Mouse (Mus musculus): Measurements from ENCODE around the gene Szt2. TPM values are rescaled to one million over a fixed set of nuclear protein-coding genes. Genes with fewer than 3 reads are reported as not detected.

Gene Szt2
- polyA plus RNA-seq, 1 experiment from 2014 or later: 10.4 TPM

GRCm38 (mm10) chr4:118341447-118341846 lies 67.6 kb downstream of the Szt2 start:
- no peak overlapping the region for H3K4me2 ChIP-seq
- ATAC-seq (replicated peaks; ENCODE audit: low FRiP score) (no peak), DNase-seq (ENCODE audit: low spot score) (no peak)
- no peaks in the 10 kb centered on the region for H3K36me3 ChIP-seq (ENCODE audit: control insufficient read depth, insufficient read depth, low read length)
- H3K27ac ChIP-seq (ENCODE audit: low read depth, low read length): no peak overlapping the region
- H3K27me3 ChIP-seq (replicated peaks; ENCODE audit: control insufficient read depth, insufficient read depth, low read length): no peaks in the 10 kb centered on the region
- no peak overlapping the region for H3K4me3 ChIP-seq (ENCODE audit: low read depth, low read length)
- WGBS: 82% methylated on average over 3 of the region's 3 CpGs
- H3K9me3 ChIP-seq (ENCODE audit: control insufficient read depth, low read length): no peaks in the 10 kb centered on the region
- H3K9ac ChIP-seq (ENCODE audit: low read depth, low read length): no peak overlapping the region
- no peaks in the 10 kb centered on the region for H3K4me1 ChIP-seq (replicated peaks; ENCODE audit: control insufficient read depth, insufficient read depth, low read length)

GRCm38 (mm10) chr4:118336658-118337057 lies 72.4 kb downstream of the Szt2 start:
- 12% methylated on average over 7 of the region's 7 CpGs for WGBS

GRCm38 (mm10) chr4:118335991-118336390 lies 73.1 kb downstream of the Szt2 start:
- Histone ChIP-seq H3K4me2 (no peak overlapping the region), H3K36me3 (ENCODE audit: control insufficient read depth, insufficient read depth, low read length) (no peaks in the 10 kb centered on the region), H3K4me1 (replicated peaks; ENCODE audit: control insufficient read depth, insufficient read depth, low read length) (no peaks in the 10 kb centered on the region), H3K9me3 (ENCODE audit: control insufficient read depth, low read length) (no peaks in the 10 kb centered on the region), H3K27me3 (replicated peaks; ENCODE audit: control insufficient read depth, insufficient read depth, low read length) (no peaks in the 10 kb centered on the region), H3K4me3 (ENCODE audit: low read depth, low read length) (no peak overlapping the region), H3K27ac (ENCODE audit: low read depth, low read length) (no peak overlapping the region), H3K9ac (ENCODE audit: low read depth, low read length) (no peak overlapping the region)
- DNase-seq (ENCODE audit: low spot score) (no peak), ATAC-seq (replicated peaks; ENCODE audit: low FRiP score) (no peak)
- 73% methylated on average over 4 of the region's 4 CpGs for WGBS

More at GRCm38 (mm10) chr4:118336658-118337057, 72.4 kb downstream of the Szt2 start:
- Histone ChIP-seq H3K36me3 (ENCODE audit: control insufficient read depth, insufficient read depth, low read length) (no peaks in the 10 kb centered on the region), H3K4me3 (ENCODE audit: low read depth, low read length) (no peak overlapping the region), H3K27me3 (replicated peaks; ENCODE audit: control insufficient read depth, insufficient read depth, low read length) (no peaks in the 10 kb centered on the region), H3K4me2 (no peak overlapping the region), H3K4me1 (replicated peaks; ENCODE audit: control insufficient read depth, insufficient read depth, low read length) (no peaks in the 10 kb centered on the region), H3K9ac (ENCODE audit: low read depth, low read length) (no peak overlapping the region), H3K9me3 (ENCODE audit: control insufficient read depth, low read length) (no peaks in the 10 kb centered on the region), H3K27ac (ENCODE audit: low read depth, low read length) (no peak overlapping the region)
- no peak for ATAC-seq (replicated peaks; ENCODE audit: low FRiP score)
- DNase-seq (ENCODE audit: low spot score): peak; percentile 53

GRCm38 (mm10) chr4:118331777-118332176 lies 77.3 kb downstream of the Szt2 start:
- ATAC-seq (replicated peaks; ENCODE audit: low FRiP score): no peak
- WGBS: 53% methylated on average over 4 of the region's 4 CpGs
- Histone ChIP-seq H3K9me3 (ENCODE audit: control insufficient read depth, low read length) (no peaks in the 10 kb centered on the region), H3K4me3 (ENCODE audit: low read depth, low read length) (no peak overlapping the region), H3K27me3 (replicated peaks; ENCODE audit: control insufficient read depth, insufficient read depth, low read length) (no peaks in the 10 kb centered on the region), H3K27ac (ENCODE audit: low read depth, low read length) (no peak overlapping the region), H3K9ac (ENCODE audit: low read depth, low read length) (no peak overlapping the region), H3K4me2 (no peak overlapping the region), H3K4me1 (replicated peaks; ENCODE audit: control insufficient read depth, insufficient read depth, low read length) (no peaks in the 10 kb centered on the region), H3K36me3 (ENCODE audit: control insufficient read depth, insufficient read depth, low read length) (no peaks in the 10 kb centered on the region)
- DNase-seq (ENCODE audit: low spot score): no peak

- no peak overlapping the region for H3K4me3 ChIP-seq (ENCODE audit: low read depth, low read length)
- no peaks in the 10 kb centered on the region for H3K4me1 ChIP-seq (replicated peaks; ENCODE audit: control insufficient read depth, insufficient read depth, low read length)
- H3K4me2 ChIP-seq: no peak overlapping the region
- DNase-seq (ENCODE audit: low spot score): no peak
- 57% methylated on average over 7 of the region's 7 CpGs for WGBS
- no peak overlapping the region for H3K27ac ChIP-seq (ENCODE audit: low read depth, low read length)
- ATAC-seq (replicated peaks; ENCODE audit: low FRiP score): no peak
- no peaks in the 10 kb centered on the region for H3K36me3 ChIP-seq (ENCODE audit: control insufficient read depth, insufficient read depth, low read length)
- no peak overlapping the region for H3K9ac ChIP-seq (ENCODE audit: low read depth, low read length)
- H3K9me3 ChIP-seq (ENCODE audit: control insufficient read depth, low read length): no peaks in the 10 kb centered on the region
- no peaks in the 10 kb centered on the region for H3K27me3 ChIP-seq (replicated peaks; ENCODE audit: control insufficient read depth, insufficient read depth, low read length)
Measured at GRCm38 (mm10) chr4:118326476-118326875, 82.6 kb downstream of the Szt2 start.

- H3K9me3 ChIP-seq (ENCODE audit: control insufficient read depth, low read length): no peaks in the 10 kb centered on the region
- WGBS: 67% methylated on average over 2 of the region's 2 CpGs
- DNase-seq (ENCODE audit: low spot score): no peak
Measured at GRCm38 (mm10) chr4:118320636-118321035, 88.4 kb downstream of the Szt2 start.

GRCm38 (mm10) chr4:118319706-118320344 lies 89.2 kb downstream of the Szt2 start:
- H3K9ac ChIP-seq (ENCODE audit: low read depth, low read length): no peak overlapping the region
- H3K27ac ChIP-seq (ENCODE audit: low read depth, low read length): no peak overlapping the region
- no peak overlapping the region for H3K4me2 ChIP-seq
- H3K9me3 ChIP-seq (ENCODE audit: control insufficient read depth, low read length): no peaks in the 10 kb centered on the region
- DNase-seq (ENCODE audit: low spot score) (no peak), ATAC-seq (replicated peaks; ENCODE audit: low FRiP score) (no peak)
- WGBS: 37% methylated on average over 8 of the region's 8 CpGs
- no peaks in the 10 kb centered on the region for H3K4me1 ChIP-seq (replicated peaks; ENCODE audit: control insufficient read depth, insufficient read depth, low read length)
- no peak overlapping the region for H3K4me3 ChIP-seq (ENCODE audit: low read depth, low read length)
- H3K36me3 ChIP-seq (ENCODE audit: control insufficient read depth, insufficient read depth, low read length): no peaks in the 10 kb centered on the region
- no peaks in the 10 kb centered on the region; the same call in 1 of the 2 replicates for H3K27me3 ChIP-seq (replicated peaks; ENCODE audit: control insufficient read depth, insufficient read depth, low read length)

More at GRCm38 (mm10) chr4:118320636-118321035, 88.4 kb downstream of the Szt2 start:
- no peak overlapping the region for H3K4me2 ChIP-seq
- no peaks in the 10 kb centered on the region; the same call in 1 of the 2 replicates for H3K27me3 ChIP-seq (replicated peaks; ENCODE audit: control insufficient read depth, insufficient read depth, low read length)
- no peak for ATAC-seq (replicated peaks; ENCODE audit: low FRiP score)
- H3K4me1 ChIP-seq (replicated peaks; ENCODE audit: control insufficient read depth, insufficient read depth, low read length): no peaks in the 10 kb centered on the region
- H3K27ac ChIP-seq (ENCODE audit: low read depth, low read length): no peak overlapping the region
- H3K4me3 ChIP-seq (ENCODE audit: low read depth, low read length): no peak overlapping the region
- no peaks in the 10 kb centered on the region for H3K36me3 ChIP-seq (ENCODE audit: control insufficient read depth, insufficient read depth, low read length)
- H3K9ac ChIP-seq (ENCODE audit: low read depth, low read length): no peak overlapping the region

GRCm38 (mm10) chr4:118316662-118317061 lies 92.4 kb downstream of the Szt2 start:
- H3K36me3 ChIP-seq (ENCODE audit: control insufficient read depth, insufficient read depth, low read length): no peaks in the 10 kb centered on the region
- H3K4me1 ChIP-seq (replicated peaks; ENCODE audit: control insufficient read depth, insufficient read depth, low read length): no peaks in the 10 kb centered on the region
- H3K9ac ChIP-seq (ENCODE audit: low read depth, low read length): no peak overlapping the region
- WGBS: 69% methylated on average over 4 of the region's 4 CpGs
- no peak overlapping the region for H3K27ac ChIP-seq (ENCODE audit: low read depth, low read length)
- DNase-seq (ENCODE audit: low spot score) (no peak), ATAC-seq (replicated peaks; ENCODE audit: low FRiP score) (no peak)
- no peak overlapping the region for H3K4me2 ChIP-seq
- H3K4me3 ChIP-seq (ENCODE audit: low read depth, low read length): no peak overlapping the region
- no peaks in the 10 kb centered on the region for H3K9me3 ChIP-seq (ENCODE audit: control insufficient read depth, low read length)
- H3K27me3 ChIP-seq (replicated peaks; ENCODE audit: control insufficient read depth, insufficient read depth, low read length): no peaks in the 10 kb centered on the region; the same call in 1 of the 2 replicates

GRCm38 (mm10) chr4:118315286-118315685 lies 93.8 kb downstream of the Szt2 start:
- H3K9me3 ChIP-seq (ENCODE audit: control insufficient read depth, low read length): no peaks in the 10 kb centered on the region
- no peak overlapping the region for H3K27ac ChIP-seq (ENCODE audit: low read depth, low read length)
- no peak for DNase-seq (ENCODE audit: low spot score)
- no peak overlapping the region for H3K9ac ChIP-seq (ENCODE audit: low read depth, low read length)
- ATAC-seq (replicated peaks; ENCODE audit: low FRiP score): no peak
- no peak overlapping the region for H3K4me2 ChIP-seq
- H3K36me3 ChIP-seq (ENCODE audit: control insufficient read depth, insufficient read depth, low read length): no peaks in the 10 kb centered on the region
- H3K27me3 ChIP-seq (replicated peaks; ENCODE audit: control insufficient read depth, insufficient read depth, low read length): no peaks in the 10 kb centered on the region; the same call in 1 of the 2 replicates
- 26% methylated on average over 8 of the region's 8 CpGs for WGBS
- no peaks in the 10 kb centered on the region for H3K4me1 ChIP-seq (replicated peaks; ENCODE audit: control insufficient read depth, insufficient read depth, low read length)
- no peak overlapping the region for H3K4me3 ChIP-seq (ENCODE audit: low read depth, low read length)
